Mouse (Mus musculus): ENCODE measurements around the gene Cd101. TPM values are rescaled to one million over a fixed set of nuclear protein-coding genes. Genes with fewer than 3 reads are reported as not detected.

The Cd101 gene
- 2.6 and 7.8 TPM in 2 replicates for polyA plus RNA-seq (2011; ENCODE audit: insufficient read depth, insufficient read length, low replicate concordance, missing spikeins)

DNA sequence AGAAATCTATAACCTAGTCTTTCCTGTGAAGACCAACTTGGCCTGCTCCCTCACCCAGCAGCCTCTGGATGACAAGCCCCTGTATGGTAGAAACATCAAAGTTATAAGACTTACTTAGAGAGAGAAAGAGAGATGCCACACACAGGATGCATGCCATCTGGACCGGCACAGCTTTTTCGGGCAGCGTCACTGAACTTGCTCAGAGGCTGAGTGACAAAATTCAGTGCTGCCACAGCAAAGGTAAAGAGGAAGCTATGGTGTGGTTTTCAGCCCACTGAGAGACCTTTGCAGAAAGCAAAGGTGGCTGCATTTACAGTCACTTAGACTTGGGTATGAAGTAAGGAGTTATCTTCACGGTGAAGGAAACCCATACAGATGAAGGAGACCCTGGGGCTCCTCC lies at the start of gene Cd101:
TSS of gene Cd101 (minus strand) at position 218 of the 400 bp plus-strand sequence.
- Histone ChIP-seq H3K4me3 (replicated peaks; ENCODE audit: control insufficient read depth, low read depth, low read length) (peak within 1 kb of the TSS; percentile 57), H3K27ac (ENCODE audit: control insufficient read depth, insufficient read depth, low read depth, low read length, poor library complexity) (peak within 1 kb of the TSS; percentile 57; the same call in 1 of the 2 replicates), H3K4me1 (ENCODE audit: control insufficient read depth, insufficient read depth, low read length) (peaks cover 6% of the 10 kb centered on the region)
- WGBS = 10% methylated on average over 4 of the region's 4 CpGs
- TF ChIP-seq POLR2A (IDR thresholded peaks at IDR 0.05; ENCODE audit: borderline replicate concordance, control insufficient read depth, low read depth, low read length) (no peak), CTCF (IDR thresholded peaks at IDR 0.05; ENCODE audit: control insufficient read depth, insufficient read depth, low read length) (no peak)

DNA sequence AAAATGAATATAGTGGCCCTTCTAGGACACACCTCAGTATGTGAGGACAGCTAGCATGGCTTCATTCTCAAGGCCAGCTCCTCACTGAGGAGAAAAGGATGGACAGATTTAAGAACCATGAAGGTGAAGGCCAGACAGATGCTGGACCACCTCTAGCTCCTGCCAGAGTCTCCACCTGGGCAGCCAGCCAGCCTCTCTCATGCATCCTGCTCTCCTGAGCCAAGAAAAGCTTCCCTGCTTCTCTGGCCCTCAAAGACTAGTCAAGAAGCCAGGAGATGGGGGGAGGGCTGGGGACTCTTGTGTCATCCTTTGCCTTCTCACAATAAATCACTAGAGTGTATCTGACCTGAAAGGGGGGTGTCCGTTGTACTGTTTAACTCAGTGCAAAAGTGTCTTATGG lies 49.0 kb upstream of the Cd101 start:
- 84% methylated on average over 1 of the region's 1 CpGs for WGBS
- Histone ChIP-seq H3K27ac (ENCODE audit: control insufficient read depth, insufficient read depth, low read depth, low read length, poor library complexity) (no peak overlapping the region), H3K4me3 (replicated peaks; ENCODE audit: control insufficient read depth, low read depth, low read length) (no peak overlapping the region), H3K4me1 (ENCODE audit: control insufficient read depth, insufficient read depth, low read length) (no peaks in the 10 kb centered on the region)
- TF ChIP-seq CTCF (IDR thresholded peaks at IDR 0.05; ENCODE audit: control insufficient read depth, insufficient read depth, low read length) (no peak), POLR2A (IDR thresholded peaks at IDR 0.05; ENCODE audit: borderline replicate concordance, control insufficient read depth, low read depth, low read length) (no peak)

GRCm38 (mm10) chr3:101077710-101078100 lies 48.3 kb upstream of the Cd101 start:
- Histone ChIP-seq H3K4me3 (replicated peaks; ENCODE audit: control insufficient read depth, low read depth, low read length) (no peak overlapping the region), H3K27ac (ENCODE audit: control insufficient read depth, insufficient read depth, low read depth, low read length, poor library complexity) (no peak overlapping the region), H3K4me1 (ENCODE audit: control insufficient read depth, insufficient read depth, low read length) (no peaks in the 10 kb centered on the region)
- TF ChIP-seq CTCF (IDR thresholded peaks at IDR 0.05; ENCODE audit: control insufficient read depth, insufficient read depth, low read length) = no peak
- TF ChIP-seq POLR2A (IDR thresholded peaks at IDR 0.05; ENCODE audit: borderline replicate concordance, control insufficient read depth, low read depth, low read length) = no peak
- 82% methylated on average over 6 of the region's 6 CpGs for WGBS

- no peak overlapping the region for H3K27ac ChIP-seq (ENCODE audit: control insufficient read depth, insufficient read depth, low read depth, low read length, poor library complexity)
- peaks cover 1% of the 10 kb centered on the region; the same call in 1 of the 2 replicates for H3K4me1 ChIP-seq (ENCODE audit: control insufficient read depth, insufficient read depth, low read length)
- no peak overlapping the region for H3K4me3 ChIP-seq (replicated peaks; ENCODE audit: control insufficient read depth, low read depth, low read length)
- 86% methylated on average over 25 of the region's 25 CpGs for WGBS
- TF ChIP-seq CTCF (IDR thresholded peaks at IDR 0.05; ENCODE audit: control insufficient read depth, insufficient read depth, low read length) = no peak
- TF ChIP-seq POLR2A (IDR thresholded peaks at IDR 0.05; ENCODE audit: borderline replicate concordance, control insufficient read depth, low read depth, low read length) = no peak
Measured at GRCm38 (mm10) chr3:101076966-101077709, 47.8 kb upstream of the Cd101 start.

DNA sequence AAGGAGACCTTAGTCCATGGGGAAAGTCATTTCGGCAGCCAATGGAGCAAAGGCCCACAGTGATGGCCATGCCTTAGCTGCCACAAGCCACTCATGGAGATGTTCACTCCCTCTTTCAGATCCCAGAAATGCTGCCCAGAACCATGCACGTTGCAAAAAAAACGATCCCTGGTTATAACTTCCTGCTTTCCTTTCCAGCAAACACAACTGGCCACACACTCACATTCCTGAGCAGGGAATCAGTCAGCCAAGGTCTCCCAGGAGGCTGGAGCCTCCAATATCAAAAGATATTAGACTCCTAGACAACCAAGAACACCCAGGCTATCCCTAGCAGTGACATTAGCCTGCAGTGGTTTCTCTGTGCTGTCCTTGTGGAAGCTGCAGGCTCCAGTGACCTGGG lies 46.5 kb upstream of the Cd101 start:
- peaks cover 1% of the 10 kb centered on the region; the same call in 1 of the 2 replicates for H3K4me1 ChIP-seq (ENCODE audit: control insufficient read depth, insufficient read depth, low read length)
- H3K4me3 ChIP-seq (replicated peaks; ENCODE audit: control insufficient read depth, low read depth, low read length) = no peak overlapping the region
- no peak overlapping the region for H3K27ac ChIP-seq (ENCODE audit: control insufficient read depth, insufficient read depth, low read depth, low read length, poor library complexity)
- TF ChIP-seq POLR2A (IDR thresholded peaks at IDR 0.05; ENCODE audit: borderline replicate concordance, control insufficient read depth, low read depth, low read length) (no peak), CTCF (IDR thresholded peaks at IDR 0.05; ENCODE audit: control insufficient read depth, insufficient read depth, low read length) (no peak)
- WGBS = 62% methylated on average over 3 of the region's 3 CpGs

DNA sequence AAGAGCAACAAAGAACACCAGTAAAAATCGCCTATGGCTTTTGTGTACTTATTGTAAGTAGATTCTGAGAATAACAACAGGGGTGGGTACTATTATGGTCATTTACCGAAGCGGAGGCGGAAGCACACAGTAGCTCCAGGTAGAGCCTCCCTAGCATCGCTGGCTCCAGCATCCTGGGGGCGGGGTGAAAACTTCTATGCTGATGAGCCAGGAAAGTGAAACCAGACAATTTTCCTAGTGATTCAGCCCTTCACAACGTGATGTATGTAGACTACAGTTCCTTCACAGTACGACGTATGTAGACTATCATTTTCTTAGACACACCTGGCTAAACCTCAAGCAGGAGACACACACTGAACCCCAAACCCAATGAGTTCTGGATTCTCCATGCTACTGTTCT lies 44.0 kb upstream of the Cd101 start:
- no peak overlapping the region for H3K4me3 ChIP-seq (replicated peaks; ENCODE audit: control insufficient read depth, low read depth, low read length)
- H3K4me1 ChIP-seq (ENCODE audit: control insufficient read depth, insufficient read depth, low read length) = peaks cover 1% of the 10 kb centered on the region; the same call in 1 of the 2 replicates
- 77% methylated on average over 9 of the region's 9 CpGs for WGBS
- no peak overlapping the region for H3K27ac ChIP-seq (ENCODE audit: control insufficient read depth, insufficient read depth, low read depth, low read length, poor library complexity)
- TF ChIP-seq CTCF (IDR thresholded peaks at IDR 0.05; ENCODE audit: control insufficient read depth, insufficient read depth, low read length) = no peak
- no peak for TF ChIP-seq POLR2A (IDR thresholded peaks at IDR 0.05; ENCODE audit: borderline replicate concordance, control insufficient read depth, low read depth, low read length)

DNA sequence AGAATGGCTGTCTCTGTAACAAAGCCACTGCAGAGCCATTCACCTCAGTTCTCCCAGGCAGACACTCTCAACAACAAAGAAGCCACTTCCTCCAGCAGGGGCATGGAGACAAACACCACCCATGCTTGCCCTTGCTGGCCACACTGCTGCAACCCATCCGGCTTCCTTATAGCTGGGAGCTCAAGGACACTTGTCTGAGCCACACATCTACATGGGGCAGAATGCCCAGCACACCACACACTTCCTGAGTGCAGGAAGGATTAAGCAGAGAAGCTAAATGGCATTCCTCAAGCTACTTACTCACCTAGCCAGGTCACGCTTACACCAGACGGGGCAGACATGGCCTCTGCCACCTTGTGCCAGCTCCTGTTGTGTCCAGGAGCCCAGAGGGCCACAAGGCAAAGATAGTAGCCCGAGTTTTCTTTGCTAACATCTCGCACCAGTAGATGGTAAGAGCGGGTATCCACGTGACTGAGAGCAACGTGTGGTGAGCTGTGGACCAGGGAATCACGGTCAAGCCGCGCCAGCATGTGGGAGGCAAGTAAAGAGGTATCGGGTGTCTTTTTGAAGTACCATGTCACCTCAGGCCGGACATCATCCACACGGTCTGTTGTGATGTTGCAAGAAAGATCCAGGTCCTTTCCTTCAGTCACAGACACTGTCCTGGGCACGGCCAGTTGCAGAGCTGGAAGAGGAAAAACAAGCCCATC lies 43.3 kb upstream of the Cd101 start:
- Histone ChIP-seq H3K4me1 (ENCODE audit: control insufficient read depth, insufficient read depth, low read length) (peaks cover 1% of the 10 kb centered on the region; the same call in 1 of the 2 replicates), H3K27ac (ENCODE audit: control insufficient read depth, insufficient read depth, low read depth, low read length, poor library complexity) (no peak overlapping the region), H3K4me3 (replicated peaks; ENCODE audit: control insufficient read depth, low read depth, low read length) (no peak overlapping the region)
- TF ChIP-seq POLR2A (IDR thresholded peaks at IDR 0.05; ENCODE audit: borderline replicate concordance, control insufficient read depth, low read depth, low read length) = no peak
- TF ChIP-seq CTCF (IDR thresholded peaks at IDR 0.05; ENCODE audit: control insufficient read depth, insufficient read depth, low read length) = no peak
- WGBS = 72% methylated on average over 15 of the region's 15 CpGs

- TF ChIP-seq POLR2A (IDR thresholded peaks at IDR 0.05; ENCODE audit: borderline replicate concordance, control insufficient read depth, low read depth, low read length) = no peak
- TF ChIP-seq CTCF (IDR thresholded peaks at IDR 0.05; ENCODE audit: control insufficient read depth, insufficient read depth, low read length) = no peak
- H3K4me3 ChIP-seq (replicated peaks; ENCODE audit: control insufficient read depth, low read depth, low read length) = no peak overlapping the region
- H3K4me1 ChIP-seq (ENCODE audit: control insufficient read depth, insufficient read depth, low read length) = peaks cover 1% of the 10 kb centered on the region; the same call in 1 of the 2 replicates
- no peak overlapping the region for H3K27ac ChIP-seq (ENCODE audit: control insufficient read depth, insufficient read depth, low read depth, low read length, poor library complexity)
Measured at GRCm38 (mm10) chr3:101071576-101071975, 42.2 kb upstream of the Cd101 start.

Data from bone marrow, adult 2 months (tissue).